Mouse (Mus musculus) C2C12 (cell line): ENCODE results near the gene Eef1a2. TPM values are rescaled to one million over a fixed set of nuclear protein-coding genes. Genes with fewer than 3 reads are reported as not detected.

Experiments
- H3K27me3 ChIP-seq: one replicate; pipeline ENCODE4 v1.6.1; 2011; ENCODE audit not compliant: control insufficient read depth, insufficient read depth, insufficient read length
- H3K36me3 ChIP-seq: one replicate; pipeline ENCODE4 v1.6.1; 2011; ENCODE audit not compliant: control insufficient read depth, insufficient read depth
- H3K4me3 ChIP-seq: one replicate; pipeline ENCODE4 v1.5.1; 2011; ENCODE audit warnings: mild to moderate bottlenecking, control low read depth; ENCODE audit not compliant: poor library complexity, insufficient read depth, severe bottlenecking
- H3K79me2 ChIP-seq: one replicate; pipeline ENCODE4 v1.6.1; 2011; ENCODE audit not compliant: control insufficient read depth, insufficient read depth
- H3K79me3 ChIP-seq: one replicate; pipeline ENCODE4 v1.6.1; 2011; ENCODE audit warnings: low read depth, control low read depth
- H3ac ChIP-seq: one replicate; pipeline ENCODE3; 2011; ENCODE audit warnings: low read depth; ENCODE audit not compliant: control insufficient read depth, insufficient read length
- CEBPB ChIP-seq: IDR thresholded peaks from one replicate; pipeline ENCODE4 v1.6.1; 2011; ENCODE audit warnings: low read depth, mild to moderate bottlenecking, control low read depth, moderate library complexity
- CTCF ChIP-seq: IDR thresholded peaks from one replicate; pipeline ENCODE4 v1.5.1; 2011; ENCODE audit not compliant: control insufficient read depth, insufficient read depth, insufficient read length
- FOSL1 ChIP-seq: IDR thresholded peaks from one replicate; pipeline ENCODE4 v1.8.0; 2011; ENCODE audit warnings: mild to moderate bottlenecking, low read length; ENCODE audit not compliant: poor library complexity, insufficient read depth, severe bottlenecking
- MAX ChIP-seq: IDR thresholded peaks from one replicate; pipeline ENCODE4 v1.6.1; 2011; ENCODE audit warnings: mild to moderate bottlenecking, control low read depth
- MYOD1 ChIP-seq: IDR thresholded peaks from one replicate; pipeline ENCODE4 v1.6.1; 2011; ENCODE audit warnings: low read depth; ENCODE audit not compliant: control insufficient read depth, insufficient read length
- MYOG ChIP-seq: IDR thresholded peaks from one replicate; pipeline ENCODE4 v1.6.1; 2011; ENCODE audit not compliant: control insufficient read depth, insufficient read length; ENCODE audit errors: extremely low read depth
- USF1 ChIP-seq: IDR thresholded peaks from one replicate; pipeline ENCODE4 v1.6.1; 2011; ENCODE audit warnings: low read depth, mild to moderate bottlenecking, control low read depth, moderate library complexity
- polyA plus RNA-seq: library from polyadenylated mRNA; unstranded; fragments of >200 nt; fragmentation: generic; extraction: Trizol; gene quantifications from one replicate; pipeline ENCODE4 v1.2.1, GENCODE M21; 2012; ENCODE audit warnings: missing spikeins

Gene Eef1a2
- polyA plus RNA-seq, 1 experiment = 0.02 TPM

GRCm38 (mm10) chr2:181120922-181121449, 35.8 kb downstream of the Eef1a2 start:
- Histone ChIP-seq H3K79me3 (no peaks in the 10 kb centered on the region), H3K79me2 (no peaks in the 10 kb centered on the region), H3K4me3 (no peak overlapping the region), H3K27me3 (peaks cover 28% of the 10 kb centered on the region), H3K36me3 (no peaks in the 10 kb centered on the region), H3ac (no peak overlapping the region)
- no peak for TF ChIP-seq MYOD1
- TF ChIP-seq CEBPB = no peak
- no peak for TF ChIP-seq FOSL1
- no peak for TF ChIP-seq MAX
- no peak for TF ChIP-seq USF1
- no peak for TF ChIP-seq MYOG
- no peak for TF ChIP-seq CTCF

- Histone ChIP-seq H3K4me3 (no peak overlapping the region), H3K79me2 (no peaks in the 10 kb centered on the region)
Measured at GRCm38 (mm10) chr2:181119952-181120351, 36.9 kb downstream of the Eef1a2 start.

GRCm38 (mm10) chr2:181116436-181116835, 40.4 kb downstream of the Eef1a2 start:
- H3ac ChIP-seq = no peak overlapping the region
- H3K36me3 ChIP-seq = no peaks in the 10 kb centered on the region
- H3K79me2 ChIP-seq = no peaks in the 10 kb centered on the region
- peaks cover 66% of the 10 kb centered on the region for H3K27me3 ChIP-seq
- no peak for TF ChIP-seq CTCF
- no peak for TF ChIP-seq MAX
- no peak for TF ChIP-seq USF1
- no peak overlapping the region for H3K4me3 ChIP-seq
- H3K79me3 ChIP-seq = no peaks in the 10 kb centered on the region

More at GRCm38 (mm10) chr2:181119952-181120351, 36.9 kb downstream of the Eef1a2 start:
- no peaks in the 10 kb centered on the region for H3K36me3 ChIP-seq
- H3K27me3 ChIP-seq = peaks cover 36% of the 10 kb centered on the region
- TF ChIP-seq MYOD1 (no peak), CEBPB (no peak), MYOG (no peak), CTCF (no peak)
- H3ac ChIP-seq = no peak overlapping the region
- H3K79me3 ChIP-seq = no peaks in the 10 kb centered on the region

GRCm38 (mm10) chr2:181115367-181115766, 41.4 kb downstream of the Eef1a2 start:
- Histone ChIP-seq H3K79me2 (no peaks in the 10 kb centered on the region), H3K79me3 (no peaks in the 10 kb centered on the region), H3K4me3 (no peak overlapping the region), H3ac (no peak overlapping the region), H3K36me3 (no peaks in the 10 kb centered on the region), H3K27me3 (peaks cover 63% of the 10 kb centered on the region)
- no peak for TF ChIP-seq MYOD1
- no peak for TF ChIP-seq USF1
- TF ChIP-seq MYOG = no peak
- no peak for TF ChIP-seq CTCF
- TF ChIP-seq CEBPB = no peak
- TF ChIP-seq FOSL1 = no peak
- TF ChIP-seq MAX = no peak

GRCm38 (mm10) chr2:181113762-181114361, 43.0 kb downstream of the Eef1a2 start:
- no peak for TF ChIP-seq MYOD1
- no peak for TF ChIP-seq USF1
- no peak for TF ChIP-seq CTCF
- TF ChIP-seq FOSL1 = no peak
- no peak for TF ChIP-seq MAX
- no peak for TF ChIP-seq MYOG
- no peak for TF ChIP-seq CEBPB
- Histone ChIP-seq H3K36me3 (no peaks in the 10 kb centered on the region), H3K79me2 (no peaks in the 10 kb centered on the region), H3ac (no peak overlapping the region), H3K27me3 (peaks cover 57% of the 10 kb centered on the region), H3K79me3 (no peaks in the 10 kb centered on the region), H3K4me3 (no peak overlapping the region)

- H3K36me3 ChIP-seq = no peaks in the 10 kb centered on the region
- H3K27me3 ChIP-seq = peaks cover 56% of the 10 kb centered on the region
- H3K79me2 ChIP-seq = no peaks in the 10 kb centered on the region
- H3K79me3 ChIP-seq = no peaks in the 10 kb centered on the region
- no peak overlapping the region for H3K4me3 ChIP-seq
- TF ChIP-seq MYOG (no peak), MAX (no peak), CEBPB (no peak), MYOD1 (no peak), CTCF (no peak), FOSL1 (no peak), USF1 (no peak)
- H3ac ChIP-seq = no peak overlapping the region
Measured at GRCm38 (mm10) chr2:181111665-181112064, 45.1 kb downstream of the Eef1a2 start.
